Comparison of ENCODE assay signal across 10 mouse cellular contexts in genomic region chr17:33844196-33844595, GRCm38 (mm10). TPM values are rescaled to one million over a fixed set of nuclear protein-coding genes. Genes with fewer than 3 reads are reported as not detected.
DNase-seq lines count a peak whose midpoint lies in the region; ATAC-seq lines count a peak whose summit lies in the region.
"Had no signal": no experiment of that assay in that cellular context is flagged by ENCODE, and none has a peak within 500 bp of the region (broad histone marks: within the 10 kb centered on the region; RNA-seq: fewer than 3 reads in every experiment).

No protein-coding gene starts in this region.

- no peaks in the 10 kb centered on the region for H3K9me3 ChIP-seq in kidney, embryonic 16.5 days (ENCODE audit: low read length)
- no peaks in the 10 kb centered on the region for H3K9me3 ChIP-seq in embryonic facial prominence, embryonic 13.5 days
- H3K9me3 ChIP-seq in hindbrain, embryonic 14.5 days (ENCODE audit: control insufficient read depth, low read length) = no peaks in the 10 kb centered on the region
- no peaks in the 10 kb centered on the region for H3K9me3 ChIP-seq in midbrain, embryonic 15.5 days

- intact Hi-C loops in left cerebral cortex, postnatal 36 days (cut with DNase I) = no loop called here

- ATAC-seq in kidney, embryonic 16.5 days (ENCODE audit: low FRiP score, low TSS enrichment) = no peak
- no peak for ATAC-seq in embryonic facial prominence, embryonic 13.5 days (ENCODE audit: insufficient number of reproducible peaks, insufficient read depth, low FRiP score, low TSS enrichment, low read depth)
- ATAC-seq in hindbrain, embryonic 14.5 days (ENCODE audit: low FRiP score) = no peak
- no peak for ATAC-seq in midbrain, embryonic 15.5 days (replicated peaks)

- H3K9ac ChIP-seq in kidney, embryonic 16.5 days (replicated peaks; ENCODE audit: low read length) = peak overlapping the region; percentile 17; the same call in 1 of the 2 replicates
- peak overlapping the region; percentile 62 for H3K9ac ChIP-seq in embryonic facial prominence, embryonic 13.5 days
- peak overlapping the region; percentile 75 for H3K9ac ChIP-seq in hindbrain, embryonic 14.5 days
- H3K9ac ChIP-seq in midbrain, embryonic 15.5 days = peak overlapping the region; percentile 64; the same call in 1 of the 2 replicates

- no peak for DNase-seq in kidney, postnatal 4 days
- no peak for DNase-seq in hindbrain, embryonic 14.5 days (ENCODE audit: low spot score)
- no peak for DNase-seq in left cerebral cortex, postnatal 36 days (ENCODE audit: low spot score in 2 of 2)
- no peak for DNase-seq in embryo, embryonic 11 days
- DNase-seq in cerebellum, adult 9-11 months = no peak
- DNase-seq: kidney, adult 18-20 months; right cerebral cortex, postnatal 14 days had no signal

- H3K4me1 ChIP-seq in kidney, embryonic 16.5 days (ENCODE audit: insufficient read depth, low read length) = peaks cover 12% of the 10 kb centered on the region; the same call in 1 of the 2 replicates
- H3K4me1 ChIP-seq in embryonic facial prominence, embryonic 13.5 days = peaks cover 14% of the 10 kb centered on the region
- H3K4me1 ChIP-seq in hindbrain, embryonic 14.5 days (replicated peaks; ENCODE audit: control insufficient read depth, insufficient read depth, low read length) = peaks cover 14% of the 10 kb centered on the region
- peaks cover 20% of the 10 kb centered on the region for H3K4me1 ChIP-seq in midbrain, embryonic 15.5 days

- peaks cover 6% of the 10 kb centered on the region for H3K36me3 ChIP-seq in kidney, embryonic 16.5 days (ENCODE audit: insufficient read depth, low read length)
- peaks cover 31% of the 10 kb centered on the region for H3K36me3 ChIP-seq in embryonic facial prominence, embryonic 13.5 days
- peaks cover 32% of the 10 kb centered on the region for H3K36me3 ChIP-seq in hindbrain, embryonic 14.5 days (replicated peaks; ENCODE audit: control insufficient read depth, insufficient read depth)
- peaks cover 12% of the 10 kb centered on the region; the same call in 1 of the 2 replicates for H3K36me3 ChIP-seq in midbrain, embryonic 15.5 days (replicated peaks)

- H3K27me3 ChIP-seq in kidney, embryonic 16.5 days (ENCODE audit: insufficient read depth, low read length) = no peaks in the 10 kb centered on the region
- no peaks in the 10 kb centered on the region for H3K27me3 ChIP-seq in embryonic facial prominence, embryonic 13.5 days
- H3K27me3 ChIP-seq in hindbrain, embryonic 14.5 days (ENCODE audit: control insufficient read depth, insufficient read depth, low read length) = no peaks in the 10 kb centered on the region
- H3K27me3 ChIP-seq in midbrain, embryonic 15.5 days (replicated peaks) = no peaks in the 10 kb centered on the region

- peak overlapping the region; percentile 94 for H3K4me3 ChIP-seq in kidney, embryonic 16.5 days (ENCODE audit: low read length)
- peak overlapping the region; percentile 86 for H3K4me3 ChIP-seq in embryonic facial prominence, embryonic 13.5 days
- peak overlapping the region; percentile 93 for H3K4me3 ChIP-seq in hindbrain, embryonic 14.5 days (replicated peaks; ENCODE audit: low read length)
- H3K4me3 ChIP-seq in midbrain, embryonic 15.5 days = peak overlapping the region; percentile 69

- no peak overlapping the region for H3K27ac ChIP-seq in kidney, embryonic 16.5 days (ENCODE audit: low read length)
- no peak overlapping the region for H3K27ac ChIP-seq in embryonic facial prominence, embryonic 13.5 days
- H3K27ac ChIP-seq in hindbrain, embryonic 14.5 days = no peak overlapping the region
- H3K27ac ChIP-seq in midbrain, embryonic 15.5 days = no peak overlapping the region

- H3K4me2 ChIP-seq in kidney, embryonic 16.5 days (replicated peaks; ENCODE audit: low read depth, low read length) = peak overlapping the region; percentile 84
- peak overlapping the region; percentile 86 for H3K4me2 ChIP-seq in embryonic facial prominence, embryonic 13.5 days
- peak overlapping the region; percentile 95 for H3K4me2 ChIP-seq in hindbrain, embryonic 14.5 days (replicated peaks)
- peak overlapping the region; percentile 93 for H3K4me2 ChIP-seq in midbrain, embryonic 15.5 days

- 46% methylated on average over 1 of the region's 1 CpGs for WGBS in kidney, embryonic 16.5 days
- 70% methylated on average over 1 of the region's 1 CpGs for WGBS in embryonic facial prominence, embryonic 13.5 days
- 79% methylated on average over 1 of the region's 1 CpGs for WGBS in hindbrain, embryonic 14.5 days
- WGBS in midbrain, embryonic 15.5 days = 91% methylated on average over 1 of the region's 1 CpGs

RNA-seq across cellular contexts. Expression of gene Cd320, which starts 1.3 kb away (rescaled TPM):
- 120 and 122 TPM in 2 replicates for polyA plus RNA-seq in kidney, embryonic 16.5 days (2015; fragmentation: Nextera tagmentation; extraction: Ambion mirVana)
- 57.8 and 66.4 TPM in 2 replicates for polyA plus RNA-seq in embryonic facial prominence, embryonic 13.5 days (2015; fragmentation: Nextera tagmentation; extraction: Ambion mirVana)
- 57.5 and 59.6 TPM in 2 replicates for polyA plus RNA-seq in hindbrain, embryonic 14.5 days (2014; fragmentation: Nextera tagmentation; extraction: Ambion mirVana)
- 50.8 and 58.9 TPM in 2 replicates for polyA plus RNA-seq in midbrain, embryonic 15.5 days (2015; fragmentation: Nextera tagmentation; extraction: Ambion mirVana)
- total RNA-seq in left cerebral cortex, postnatal 36 days (2021) = 10 to 100 TPM; 24.8 to 27.5 TPM

RNA-seq across cellular contexts. Expression of gene Ndufa7, which starts 19.8 kb away (rescaled TPM):
- 480 and 498 TPM in 2 replicates for polyA plus RNA-seq in kidney, embryonic 16.5 days (2015; fragmentation: Nextera tagmentation; extraction: Ambion mirVana)
- 464 and 506 TPM in 2 replicates for polyA plus RNA-seq in embryonic facial prominence, embryonic 13.5 days (2015; fragmentation: Nextera tagmentation; extraction: Ambion mirVana)
- polyA plus RNA-seq in hindbrain, embryonic 14.5 days (2014; fragmentation: Nextera tagmentation; extraction: Ambion mirVana) = 487 and 568 TPM in 2 replicates
- polyA plus RNA-seq in midbrain, embryonic 15.5 days (2015; fragmentation: Nextera tagmentation; extraction: Ambion mirVana) = 467 and 476 TPM in 2 replicates
- 100 to 1,000 TPM; 212 to 213 TPM for total RNA-seq in left cerebral cortex, postnatal 36 days (2021)

RNA-seq across cellular contexts. Expression of gene Rps28, which starts 19.8 kb away (rescaled TPM):
- 796 and 818 TPM in 2 replicates for polyA plus RNA-seq in kidney, embryonic 16.5 days (2015; fragmentation: Nextera tagmentation; extraction: Ambion mirVana)
- 1,111 and 1,168 TPM in 2 replicates for polyA plus RNA-seq in embryonic facial prominence, embryonic 13.5 days (2015; fragmentation: Nextera tagmentation; extraction: Ambion mirVana)
- polyA plus RNA-seq in hindbrain, embryonic 14.5 days (2014; fragmentation: Nextera tagmentation; extraction: Ambion mirVana) = 580 and 749 TPM in 2 replicates
- 476 TPM in 2 replicates for polyA plus RNA-seq in midbrain, embryonic 15.5 days (2015; fragmentation: Nextera tagmentation; extraction: Ambion mirVana)
- total RNA-seq in left cerebral cortex, postnatal 36 days (2021) = 100 to 1,000 TPM; 651 to 708 TPM

RNA-seq across cellular contexts. Expression of gene Gm7029, which starts 29.4 kb away (rescaled TPM):
- polyA plus RNA-seq in kidney, embryonic 16.5 days (2015; fragmentation: Nextera tagmentation; extraction: Ambion mirVana) = not detected in 2 replicates
- not detected in 2 replicates for polyA plus RNA-seq in embryonic facial prominence, embryonic 13.5 days (2015; fragmentation: Nextera tagmentation; extraction: Ambion mirVana)
- polyA plus RNA-seq in hindbrain, embryonic 14.5 days (2014; fragmentation: Nextera tagmentation; extraction: Ambion mirVana) = not detected in 2 replicates
- not detected in 2 replicates for polyA plus RNA-seq in midbrain, embryonic 15.5 days (2015; fragmentation: Nextera tagmentation; extraction: Ambion mirVana)
- total RNA-seq in left cerebral cortex, postnatal 36 days (2021) = not detected

RNA-seq across cellular contexts. Expression of gene Kank3, which starts 33.9 kb away (rescaled TPM):
- polyA plus RNA-seq in kidney, embryonic 16.5 days (2015; fragmentation: Nextera tagmentation; extraction: Ambion mirVana) = 65.0 and 73.5 TPM in 2 replicates
- 34.4 and 37.9 TPM in 2 replicates for polyA plus RNA-seq in embryonic facial prominence, embryonic 13.5 days (2015; fragmentation: Nextera tagmentation; extraction: Ambion mirVana)
- 44.7 and 47.7 TPM in 2 replicates for polyA plus RNA-seq in hindbrain, embryonic 14.5 days (2014; fragmentation: Nextera tagmentation; extraction: Ambion mirVana)
- 51.5 and 53.4 TPM in 2 replicates for polyA plus RNA-seq in midbrain, embryonic 15.5 days (2015; fragmentation: Nextera tagmentation; extraction: Ambion mirVana)
- 10 to 100 TPM; 27.0 to 44.8 TPM for total RNA-seq in left cerebral cortex, postnatal 36 days (2021)

Comparison
In these comparisons a context has a peak if more than half of its experiments do, and no peak if none do; other contexts are left out.
1. H3K9ac ChIP-seq: peak in every context shown above with its lines; median percentile 75 in hindbrain, embryonic 14.5 days; 64 in midbrain, embryonic 15.5 days; 62 in embryonic facial prominence, embryonic 13.5 days; 17 in kidney, embryonic 16.5 days.